Mouse (Mus musculus) kidney, adult 18-20 months (tissue): Measurements from ENCODE around the gene Taf5.

Experiments
- DNase-seq: peaks from one replicate; pipeline ENCODE4 v3.0.0; 2021

Taf5 gene

DNA sequence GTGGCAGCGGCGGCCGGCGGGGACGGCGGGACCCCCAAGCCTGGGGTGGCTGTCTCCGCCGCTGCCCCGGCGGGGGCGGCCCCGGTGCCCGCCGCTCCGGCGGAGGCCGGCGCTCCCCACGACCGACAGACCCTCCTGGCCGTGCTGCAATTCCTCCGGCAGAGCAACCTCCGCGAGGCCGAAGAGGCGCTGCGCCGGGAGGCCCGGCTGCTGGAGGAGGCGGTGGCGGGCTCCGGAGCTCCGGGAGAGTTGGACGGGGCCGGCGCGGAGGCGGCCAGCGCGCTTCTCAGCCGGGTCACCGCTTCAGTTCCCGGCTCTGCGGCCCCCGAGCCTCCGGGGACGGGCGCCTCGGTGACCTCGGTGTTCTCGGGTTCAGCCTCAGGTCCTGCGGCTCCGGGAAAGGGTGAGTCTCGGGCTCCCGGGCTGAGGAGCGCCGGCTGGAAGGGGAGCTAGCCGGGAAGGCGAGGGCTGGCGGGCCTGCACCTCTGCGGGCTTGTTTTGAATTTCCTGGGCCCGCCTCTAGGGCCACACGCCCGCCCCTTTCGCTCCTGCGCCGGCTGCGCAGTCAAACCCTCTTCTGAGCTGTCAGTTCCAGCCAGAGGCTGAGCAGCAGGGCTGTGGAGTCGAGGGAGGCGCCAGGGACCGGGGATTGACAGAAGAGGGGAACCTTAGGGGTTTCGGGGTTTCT lies 522 bp downstream of the Taf5 start:
- DNase-seq, result peak; percentile 86

DNA sequence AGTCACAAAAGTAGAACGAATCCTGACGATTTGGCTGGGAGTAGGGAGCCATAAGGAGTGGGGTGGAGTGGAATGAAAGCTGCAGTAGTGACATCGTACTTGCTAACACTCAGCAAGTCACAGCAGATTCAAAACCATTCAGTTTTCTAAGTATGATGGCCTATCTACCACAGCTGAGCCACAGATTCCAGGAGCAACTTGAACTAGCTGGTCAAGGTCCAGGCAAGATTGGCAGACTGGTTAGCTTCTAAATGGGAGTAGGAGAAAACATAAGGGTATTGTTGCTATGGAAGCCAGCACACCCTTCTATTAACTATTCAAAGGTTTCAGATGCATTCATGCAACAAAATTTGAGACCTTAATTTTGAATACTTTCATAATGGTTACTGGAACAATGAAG lies 20.7 kb downstream of the Taf5 start:
- peak; percentile 44 for DNase-seq

DNA sequence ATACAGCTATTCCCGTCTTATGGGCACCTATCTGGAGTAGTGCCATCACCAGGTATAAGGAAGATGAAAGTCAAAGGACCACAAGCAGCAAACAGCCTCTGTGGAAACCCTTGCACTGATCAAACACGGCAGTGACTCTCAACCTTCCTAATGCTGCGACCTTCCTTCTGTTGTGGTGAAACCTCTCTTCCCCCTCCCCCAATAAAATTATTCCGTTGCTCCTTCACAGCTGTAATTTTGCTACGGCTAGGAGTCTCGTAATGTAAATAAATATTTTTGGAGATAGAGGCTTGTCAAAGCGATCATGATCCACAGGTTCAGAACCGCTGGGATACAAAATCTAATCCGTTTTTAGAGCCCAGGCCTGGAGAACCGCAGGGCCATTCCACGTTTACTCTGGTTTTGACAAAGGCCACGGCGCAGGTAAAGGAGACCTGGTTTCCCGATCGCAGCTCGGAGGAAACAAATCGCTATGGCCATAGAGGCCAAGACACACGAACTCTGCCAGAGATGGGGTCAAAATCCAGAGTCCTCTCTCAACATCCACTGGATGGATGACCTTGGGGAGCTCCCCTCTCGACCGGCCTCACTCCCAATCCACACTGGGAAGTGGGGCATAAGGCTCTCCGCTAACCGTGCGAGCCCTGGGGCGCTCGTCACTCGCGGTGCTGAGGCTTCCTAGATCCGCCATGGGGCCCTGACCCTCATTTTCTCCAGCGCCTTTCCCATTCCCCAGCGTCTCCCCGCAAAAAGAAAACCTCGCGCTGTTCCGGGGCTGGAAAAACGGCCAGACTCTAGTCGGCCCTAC lies 22.4 kb downstream of the Taf5 start:
- DNase-seq, result peak; percentile 23

DNA sequence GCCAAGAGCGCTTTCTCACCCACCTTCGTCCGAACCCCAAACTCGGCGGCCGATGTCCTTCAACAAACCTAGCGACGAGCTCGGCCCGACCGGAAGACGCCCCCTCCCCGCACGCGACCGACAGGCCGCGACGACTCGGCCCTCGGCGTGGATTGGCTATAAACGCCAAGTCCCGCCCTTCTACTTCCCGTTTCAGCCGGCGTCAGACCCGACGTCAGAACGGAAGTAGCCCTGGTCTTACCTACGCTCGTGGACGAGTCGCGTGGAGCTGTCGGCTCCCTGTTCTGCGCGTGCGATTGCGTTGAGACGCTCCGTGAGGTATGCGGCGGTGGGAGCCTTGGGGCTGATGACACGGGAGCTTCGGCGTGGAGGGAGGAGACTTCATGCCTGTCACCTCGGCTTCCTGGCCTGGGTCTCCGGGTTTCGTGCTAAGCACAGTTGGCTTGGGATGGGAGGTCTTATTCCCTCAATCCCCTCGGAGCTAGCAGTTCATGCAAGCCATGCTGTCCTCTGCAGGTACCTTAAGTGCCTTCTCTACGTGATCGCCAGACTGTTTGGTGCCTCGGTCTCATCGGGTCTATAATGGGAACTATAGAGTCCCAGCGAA lies 23.1 kb downstream of the Taf5 start, which contains the start of the genes Usmg5 and Pdcd11:
Gene Usmg5 (minus strand): TSS at position 98 of the 607 bp plus-strand sequence.
Gene Pdcd11 (plus strand): TSS at position 219 of the 607 bp plus-strand sequence.
- peak; percentile 95 for DNase-seq

DNA sequence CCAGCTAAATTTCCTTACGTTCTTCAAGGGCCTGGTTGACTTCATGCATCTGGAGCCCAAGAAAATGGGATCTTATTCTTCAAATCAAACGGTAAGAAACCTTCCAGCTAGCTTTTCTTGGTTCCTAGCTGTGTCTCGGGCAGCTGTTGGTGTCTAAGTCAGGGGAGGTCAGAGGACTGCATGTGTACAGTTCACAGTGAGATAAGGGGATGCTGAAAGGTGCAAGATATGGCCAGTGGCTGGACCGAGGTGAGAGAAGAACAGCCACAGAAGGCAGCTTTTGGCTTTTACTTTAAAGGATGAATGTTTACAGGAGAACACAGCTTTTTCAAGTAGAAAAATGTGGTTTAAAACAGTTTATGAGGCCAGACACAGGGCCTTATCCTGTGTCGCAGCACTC lies 33.5 kb downstream of the Taf5 start:
- DNase-seq, result no peak

DNA sequence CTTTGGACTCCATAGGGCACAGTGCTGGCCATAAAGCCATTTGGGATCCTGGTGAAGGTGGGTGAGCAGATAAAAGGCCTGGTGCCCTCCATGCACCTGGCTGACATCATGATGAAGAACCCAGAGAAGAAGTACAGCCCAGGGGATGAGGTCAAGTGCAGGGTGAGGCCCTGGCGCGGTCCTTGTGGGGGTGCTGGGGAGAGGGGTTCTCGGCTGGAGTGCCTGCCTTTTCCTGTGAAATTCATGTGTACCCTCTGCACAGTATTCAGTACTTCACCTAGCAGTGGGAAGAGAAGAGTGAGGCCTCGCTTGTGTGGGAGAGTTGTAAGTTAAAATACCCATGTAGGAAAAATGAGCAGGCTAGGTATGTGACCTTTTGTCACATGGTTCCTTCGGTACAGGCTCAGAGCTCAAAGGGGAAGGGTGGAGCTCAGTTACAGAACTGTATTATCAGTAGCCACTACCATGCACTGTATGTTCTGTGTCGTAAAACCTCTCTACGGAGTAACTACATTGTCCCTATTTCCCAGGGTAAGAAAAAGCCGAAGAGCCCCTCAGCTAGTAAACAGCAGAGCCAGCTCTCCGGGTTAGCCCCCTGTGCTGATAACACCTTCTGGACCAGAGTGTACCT lies 37.2 kb downstream of the Taf5 start:
- no peak for DNase-seq

DNA sequence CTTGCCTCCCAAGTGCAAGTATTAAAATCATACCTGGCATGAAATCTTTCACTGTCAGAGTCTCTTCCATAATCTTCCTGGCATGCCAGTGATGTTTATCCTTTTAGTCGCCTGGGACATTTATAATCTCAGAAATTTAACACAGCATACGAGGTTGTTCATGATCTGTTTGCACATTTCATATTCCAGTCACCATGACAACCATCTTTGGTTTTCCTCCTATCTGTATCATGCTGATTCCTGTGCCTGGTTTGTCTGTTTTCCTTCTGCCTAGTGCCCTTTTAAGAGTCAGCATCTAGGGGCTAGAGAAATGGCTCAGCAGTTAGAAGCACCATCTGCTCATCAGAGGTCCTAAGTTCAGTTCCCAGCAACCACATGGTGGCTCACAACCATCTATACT lies 51.1 kb downstream of the Taf5 start:
- DNase-seq, result no peak

DNA sequence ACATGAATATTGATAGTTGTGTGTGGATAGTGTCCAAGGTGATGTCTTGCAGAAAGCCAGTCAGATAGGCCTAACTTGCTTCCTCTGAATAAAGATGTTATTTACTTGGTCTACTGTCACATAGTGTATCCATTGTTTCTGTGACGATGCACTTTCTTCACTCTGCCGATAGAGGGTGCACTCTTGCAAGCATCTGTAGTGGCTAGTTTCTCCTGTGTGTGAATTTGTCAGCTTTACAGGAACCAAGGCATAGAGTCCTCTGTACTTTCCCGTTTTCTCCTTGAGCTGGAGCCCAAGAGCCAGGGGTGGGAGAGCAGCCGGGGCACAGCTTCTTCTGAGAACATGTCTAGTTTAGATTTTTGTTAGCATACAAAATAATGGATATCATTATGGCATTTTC lies 53.5 kb downstream of the Taf5 start:
- DNase-seq, result peak; percentile 23

DNA sequence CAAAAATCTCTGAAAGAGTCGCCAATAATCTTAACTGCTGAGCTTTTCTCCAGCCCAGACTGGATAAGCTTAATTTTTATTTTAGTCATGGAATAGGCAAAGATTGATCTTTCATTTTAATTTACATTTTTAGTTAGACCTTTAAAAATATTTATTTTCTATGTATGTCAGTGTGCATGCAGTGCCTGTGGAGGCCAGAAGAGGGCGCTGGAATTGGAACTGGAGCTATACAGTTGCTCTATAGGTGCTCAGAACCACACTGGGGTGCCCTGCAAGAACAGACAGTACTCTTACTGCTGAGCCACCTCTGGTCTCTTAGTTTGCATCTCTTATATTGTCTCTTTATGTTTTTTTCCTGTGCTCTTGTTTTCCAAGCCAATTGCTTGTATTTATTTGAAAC lies 55.3 kb downstream of the Taf5 start:
- DNase-seq, result no peak

DNA sequence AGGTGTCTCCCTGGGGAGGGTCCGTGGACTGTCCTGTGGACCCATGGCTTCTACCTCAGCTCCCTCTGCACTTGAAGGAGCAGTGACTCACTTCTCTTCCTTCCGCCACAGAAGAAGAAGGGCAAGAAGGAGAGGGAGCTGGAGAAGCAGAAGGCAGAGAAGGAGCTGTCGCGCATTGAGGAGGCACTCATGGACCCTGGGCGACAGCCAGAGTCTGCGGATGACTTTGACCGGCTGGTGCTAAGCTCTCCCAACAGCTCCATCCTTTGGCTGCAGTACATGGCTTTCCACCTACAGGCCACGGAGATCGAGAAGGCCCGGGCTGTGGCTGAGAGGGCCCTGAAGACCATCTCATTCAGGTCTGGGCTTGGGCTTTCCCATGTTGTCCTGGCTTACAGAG lies 60.6 kb downstream of the Taf5 start:
- DNase-seq, result no peak

DNA sequence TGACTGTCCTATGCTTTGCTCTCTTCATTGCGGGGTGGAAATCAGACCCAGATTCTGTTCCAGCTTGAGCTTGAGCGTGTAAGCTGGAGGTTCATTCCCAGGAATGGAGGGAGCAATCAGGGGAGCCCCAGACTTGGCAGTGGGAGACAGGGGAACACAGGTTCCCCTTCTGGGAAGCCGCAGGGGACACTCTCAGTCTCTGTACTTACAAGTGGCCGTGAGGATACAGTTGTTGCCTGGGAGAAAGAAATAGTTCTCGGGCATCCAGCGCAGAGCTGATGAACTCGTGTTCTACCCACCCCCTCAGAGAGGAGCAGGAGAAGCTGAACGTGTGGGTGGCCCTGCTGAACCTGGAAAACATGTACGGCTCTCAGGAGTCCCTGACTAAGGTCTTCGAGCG lies 61.3 kb downstream of the Taf5 start:
- no peak for DNase-seq

DNA sequence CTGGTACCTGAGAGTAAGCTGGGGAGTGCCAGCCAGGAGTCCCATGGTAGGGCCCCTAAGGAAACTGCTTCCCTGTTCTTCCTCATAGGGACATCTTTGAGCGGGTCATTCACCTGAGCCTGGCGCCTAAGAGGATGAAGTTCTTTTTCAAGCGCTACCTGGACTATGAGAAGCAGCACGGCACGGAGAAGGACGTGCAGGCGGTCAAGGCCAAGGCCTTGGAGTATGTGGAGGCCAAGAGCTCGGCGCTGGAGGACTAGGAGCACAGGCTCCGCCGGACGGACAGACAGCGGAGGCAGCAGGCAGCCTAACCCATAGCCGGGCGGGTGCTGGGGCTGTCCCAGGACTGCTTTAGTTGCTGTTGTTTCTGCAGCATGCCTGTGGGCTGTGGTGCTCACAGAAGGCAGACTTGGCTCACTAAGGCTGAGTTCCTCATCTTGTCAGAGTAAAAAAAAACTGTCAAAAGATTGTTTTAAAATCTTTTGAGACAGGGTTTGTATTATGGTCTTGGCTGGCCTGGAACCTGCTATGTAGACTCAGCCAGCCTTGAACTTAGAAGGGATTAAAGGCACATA lies 63.1 kb downstream of the Taf5 start:
- no peak for DNase-seq
